Mouse (Mus musculus): ENCODE data around the gene Dct. TPM values are rescaled to one million over a fixed set of nuclear protein-coding genes. Genes with fewer than 3 reads are reported as not detected.

Gene Dct
- polyA plus RNA-seq, 1 experiment from 2014 or later: 3.6 TPM

- Histone ChIP-seq H3K9ac (no peak overlapping the region), H3K27ac (no peak overlapping the region; the same call in 1 of the 2 replicates), H3K9me3 (replicated peaks) (no peaks in the 10 kb centered on the region), H3K4me3 (no peak overlapping the region), H3K4me1 (replicated peaks) (no peaks in the 10 kb centered on the region), H3K27me3 (no peaks in the 10 kb centered on the region), H3K4me2 (no peak overlapping the region), H3K36me3 (no peaks in the 10 kb centered on the region)
- WGBS: 76% methylated on average over 12 of the region's 12 CpGs
- no peak for ATAC-seq (replicated peaks; ENCODE audit: insufficient number of reproducible peaks, insufficient read depth, low FRiP score, low read depth)
These were observed 17.5 kb upstream of the Dct start for GRCm38 (mm10) chr14:118069439-118070079.

GRCm38 (mm10) chr14:118061766-118062432 is 9.9 kb upstream of the Dct start:
- Histone ChIP-seq H3K9me3 (replicated peaks) (no peaks in the 10 kb centered on the region), H3K36me3 (no peaks in the 10 kb centered on the region), H3K27me3 (no peaks in the 10 kb centered on the region), H3K4me3 (no peak overlapping the region), H3K27ac (no peak overlapping the region), H3K4me2 (no peak overlapping the region), H3K9ac (no peak overlapping the region), H3K4me1 (replicated peaks) (no peaks in the 10 kb centered on the region)
- 73% methylated on average over 7 of the region's 7 CpGs for WGBS
- no peak for ATAC-seq (replicated peaks; ENCODE audit: insufficient number of reproducible peaks, insufficient read depth, low FRiP score, low read depth)

GRCm38 (mm10) chr14:118058581-118058886 is 6.5 kb upstream of the Dct start:
- WGBS: 90% methylated on average over 4 of the region's 4 CpGs
- no peaks in the 10 kb centered on the region for H3K36me3 ChIP-seq
- H3K9ac ChIP-seq: no peak overlapping the region
- H3K4me3 ChIP-seq: no peak overlapping the region
- no peak overlapping the region for H3K27ac ChIP-seq
- no peak for ATAC-seq (replicated peaks; ENCODE audit: insufficient number of reproducible peaks, insufficient read depth, low FRiP score, low read depth)
- no peaks in the 10 kb centered on the region for H3K9me3 ChIP-seq (replicated peaks)
- H3K27me3 ChIP-seq: no peaks in the 10 kb centered on the region
- no peak overlapping the region for H3K4me2 ChIP-seq
- H3K4me1 ChIP-seq (replicated peaks): no peaks in the 10 kb centered on the region

- 72% methylated on average over 25 of the region's 25 CpGs for WGBS
- Histone ChIP-seq H3K36me3 (no peaks in the 10 kb centered on the region), H3K27me3 (no peaks in the 10 kb centered on the region), H3K9ac (no peak overlapping the region), H3K9me3 (replicated peaks) (no peaks in the 10 kb centered on the region), H3K4me3 (no peak overlapping the region), H3K4me2 (no peak overlapping the region), H3K27ac (no peak overlapping the region), H3K4me1 (replicated peaks) (no peaks in the 10 kb centered on the region)
- no peak for ATAC-seq (replicated peaks; ENCODE audit: insufficient number of reproducible peaks, insufficient read depth, low FRiP score, low read depth)
These were observed 5.9 kb upstream of the Dct start for GRCm38 (mm10) chr14:118057696-118058580.

- 84% methylated on average over 11 of the region's 11 CpGs for WGBS
These were observed 726 bp upstream of the Dct start for GRCm38 (mm10) chr14:118052770-118053169.

GRCm38 (mm10) chr14:118051396-118051795 is 648 bp downstream of the Dct start:
- H3K4me2 ChIP-seq: no peak overlapping the region
- ATAC-seq (replicated peaks; ENCODE audit: insufficient number of reproducible peaks, insufficient read depth, low FRiP score, low read depth): no peak

More at GRCm38 (mm10) chr14:118052770-118053169, 726 bp upstream of the Dct start:
- Histone ChIP-seq H3K9ac (no peak overlapping the region), H3K27ac (no peak overlapping the region), H3K36me3 (no peaks in the 10 kb centered on the region), H3K9me3 (replicated peaks) (no peaks in the 10 kb centered on the region), H3K27me3 (peaks cover 7% of the 10 kb centered on the region; the same call in 1 of the 2 replicates), H3K4me2 (no peak overlapping the region), H3K4me1 (replicated peaks) (no peaks in the 10 kb centered on the region; the same call in 1 of the 2 replicates), H3K4me3 (no peak overlapping the region)
- no peak for ATAC-seq (replicated peaks; ENCODE audit: insufficient number of reproducible peaks, insufficient read depth, low FRiP score, low read depth)

GRCm38 (mm10) chr14:118050990-118051389 is 1.1 kb downstream of the Dct start:
- peaks cover 15% of the 10 kb centered on the region for H3K27me3 ChIP-seq
- H3K27ac ChIP-seq: no peak overlapping the region
- no peaks in the 10 kb centered on the region; the same call in 1 of the 2 replicates for H3K4me1 ChIP-seq (replicated peaks)
- H3K36me3 ChIP-seq: no peaks in the 10 kb centered on the region
- no peak overlapping the region for H3K9ac ChIP-seq
- ATAC-seq (replicated peaks; ENCODE audit: insufficient number of reproducible peaks, insufficient read depth, low FRiP score, low read depth): no peak
- no peak overlapping the region for H3K4me3 ChIP-seq
- H3K4me2 ChIP-seq: no peak overlapping the region
- WGBS: 73% methylated on average over 12 of the region's 12 CpGs
- no peaks in the 10 kb centered on the region for H3K9me3 ChIP-seq (replicated peaks)

More at GRCm38 (mm10) chr14:118051396-118051795, 648 bp downstream of the Dct start:
- Histone ChIP-seq H3K4me1 (replicated peaks) (no peaks in the 10 kb centered on the region; the same call in 1 of the 2 replicates), H3K4me3 (no peak overlapping the region), H3K36me3 (no peaks in the 10 kb centered on the region), H3K9ac (no peak overlapping the region), H3K27me3 (peaks cover 15% of the 10 kb centered on the region), H3K9me3 (replicated peaks) (no peaks in the 10 kb centered on the region), H3K27ac (no peak overlapping the region)
- 87% methylated on average over 11 of the region's 11 CpGs for WGBS

- no peak overlapping the region for H3K4me2 ChIP-seq
- WGBS: 79% methylated on average over 10 of the region's 10 CpGs
- peaks cover 15% of the 10 kb centered on the region for H3K27me3 ChIP-seq
- H3K9me3 ChIP-seq (replicated peaks): no peaks in the 10 kb centered on the region
- no peaks in the 10 kb centered on the region for H3K36me3 ChIP-seq
- H3K4me3 ChIP-seq: no peak overlapping the region
- no peak overlapping the region for H3K9ac ChIP-seq
- H3K27ac ChIP-seq: no peak overlapping the region
- no peak for ATAC-seq (replicated peaks; ENCODE audit: insufficient number of reproducible peaks, insufficient read depth, low FRiP score, low read depth)
- no peaks in the 10 kb centered on the region; the same call in 1 of the 2 replicates for H3K4me1 ChIP-seq (replicated peaks)
These were observed 1.6 kb downstream of the Dct start for GRCm38 (mm10) chr14:118050431-118050830.

- Histone ChIP-seq H3K36me3 (no peaks in the 10 kb centered on the region), H3K9ac (no peak overlapping the region), H3K4me3 (no peak overlapping the region), H3K9me3 (replicated peaks) (no peaks in the 10 kb centered on the region), H3K4me2 (no peak overlapping the region), H3K4me1 (replicated peaks) (no peaks in the 10 kb centered on the region; the same call in 1 of the 2 replicates), H3K27me3 (peaks cover 15% of the 10 kb centered on the region), H3K27ac (no peak overlapping the region)
- no peak for ATAC-seq (replicated peaks; ENCODE audit: insufficient number of reproducible peaks, insufficient read depth, low FRiP score, low read depth)
- WGBS: 75% methylated on average over 12 of the region's 12 CpGs
These were observed 2.3 kb downstream of the Dct start for GRCm38 (mm10) chr14:118049648-118050238.

GRCm38 (mm10) chr14:118042963-118043362 is 9.1 kb downstream of the Dct start:
- H3K9me3 ChIP-seq (replicated peaks): no peaks in the 10 kb centered on the region
- H3K9ac ChIP-seq: no peak overlapping the region
- H3K4me3 ChIP-seq: no peak overlapping the region
- no peak for ATAC-seq (replicated peaks; ENCODE audit: insufficient number of reproducible peaks, insufficient read depth, low FRiP score, low read depth)
- no peak overlapping the region for H3K4me2 ChIP-seq
- no peak overlapping the region for H3K27ac ChIP-seq
- no peaks in the 10 kb centered on the region for H3K36me3 ChIP-seq
- no peaks in the 10 kb centered on the region for H3K4me1 ChIP-seq (replicated peaks)
- WGBS: 80% methylated on average over 17 of the region's 17 CpGs
- H3K27me3 ChIP-seq: peaks cover 17% of the 10 kb centered on the region
